Mouse (Mus musculus) embryonic facial prominence, embryonic 11.5 days (tissue): ENCODE measurements around the gene Synj1. TPM values are rescaled to one million over a fixed set of nuclear protein-coding genes. Genes with fewer than 3 reads are reported as not detected.

Source experiments
- ATAC-seq: fragments of 200-750 bp; cut with Nextera tagmentation; replicated peaks from 2 replicates; pipeline ENCODE4 v1.8.0; 2017; ENCODE audit warnings: low read depth; ENCODE audit not compliant: insufficient number of reproducible peaks, low FRiP score, low TSS enrichment
- DNase-seq: peaks from one replicate; pipeline ENCODE4 v3.0.0-alpha.2; 2015; ENCODE audit warnings: low spot score
- H3K27ac ChIP-seq: fragments of 300-500 bp; sonication (generic); replicated peaks from 2 replicates; pipeline ENCODE4 v1.5.1; 2014; ENCODE audit warnings: mild to moderate bottlenecking, low read depth, low read length, control low read depth
- H3K27me3 ChIP-seq: fragments of 300-500 bp; sonication (generic); 2 replicates; pipeline ENCODE4 v1.6.1; 2014; ENCODE audit warnings: mild to moderate bottlenecking, low read length, moderate library complexity, mixed read lengths; ENCODE audit not compliant: control insufficient read depth, insufficient read depth
- H3K36me3 ChIP-seq: fragments of 300-500 bp; sonication (generic); replicated peaks from 2 replicates; pipeline ENCODE4 v1.6.1; 2014; ENCODE audit warnings: low read depth, mild to moderate bottlenecking, low read length, moderate library complexity, mixed read lengths; ENCODE audit not compliant: control insufficient read depth, insufficient read depth
- H3K4me1 ChIP-seq: fragments of 300-500 bp; sonication (generic); 2 replicates; pipeline ENCODE4 v1.6.1; 2014; ENCODE audit warnings: low read length, mixed read lengths; ENCODE audit not compliant: control insufficient read depth, insufficient read depth
- H3K4me2 ChIP-seq: fragments of 300-500 bp; sonication (generic); 2 replicates; pipeline ENCODE4 v1.6.1; 2014; ENCODE audit warnings: low read depth, mild to moderate bottlenecking, control low read depth, low read length, moderate library complexity
- H3K4me3 ChIP-seq: fragments of 300-500 bp; sonication (generic); 2 replicates; pipeline ENCODE4 v1.5.1; 2014; ENCODE audit warnings: low read depth, low read length, control low read depth
- H3K9ac ChIP-seq: fragments of 300-500 bp; sonication (generic); replicated peaks from 2 replicates; pipeline ENCODE4 v1.6.1; 2014; ENCODE audit warnings: mild to moderate bottlenecking, control low read depth, low read length
- H3K9me3 ChIP-seq: fragments of 300-500 bp; sonication (generic); replicated peaks from 2 replicates; pipeline ENCODE4 v1.6.1; 2016; ENCODE audit warnings: mild to moderate bottlenecking, low read length, inconsistent platforms, mixed read lengths; ENCODE audit not compliant: control insufficient read depth
- WGBS: fragments of 180-500 bp; shearing (Covaris S2); extraction: QIAGEN DNeasy Blood & Tissue Kit; methylation state at CpG from one replicate; pipeline ENCODE4 v1.1.7; 2014; 5-methylcytosine and 5-hydroxymethylcytosine counted together
- polyA plus RNA-seq: library from polyadenylated mRNA; unstranded; fragments of >200 nt; fragmentation: Nextera tagmentation; extraction: Ambion mirVana; gene quantifications from 2 replicates; pipeline ENCODE4 v1.2.1, GENCODE M21; 2014

Synj1 gene
- polyA plus RNA-seq, 1 experiment from 2014 or later = 12.7 TPM

- WGBS = 80% methylated on average over 17 of the region's 17 CpGs
- no peak for DNase-seq
- Histone ChIP-seq H3K4me2 (no peak overlapping the region), H3K27ac (no peak overlapping the region), H3K27me3 (no peaks in the 10 kb centered on the region), H3K4me1 (no peaks in the 10 kb centered on the region), H3K9ac (no peak overlapping the region), H3K36me3 (no peaks in the 10 kb centered on the region), H3K9me3 (no peaks in the 10 kb centered on the region), H3K4me3 (no peak overlapping the region)
- ATAC-seq = no peak
Measured at GRCm38 (mm10) chr16:90910855-90911533, 100.1 kb downstream of the Synj1 start.

- 70% methylated on average over 7 of the region's 7 CpGs for WGBS
- H3K4me1 ChIP-seq = no peaks in the 10 kb centered on the region
- H3K9ac ChIP-seq = no peak overlapping the region
- H3K9me3 ChIP-seq = no peaks in the 10 kb centered on the region
- no peak overlapping the region for H3K4me2 ChIP-seq
- H3K36me3 ChIP-seq = no peaks in the 10 kb centered on the region
- H3K27me3 ChIP-seq = no peaks in the 10 kb centered on the region
- ATAC-seq (no peak), DNase-seq (no peak)
- H3K4me3 ChIP-seq = no peak overlapping the region
- H3K27ac ChIP-seq = no peak overlapping the region
Measured at GRCm38 (mm10) chr16:90907250-90907649, 103.9 kb downstream of the Synj1 start.

GRCm38 (mm10) chr16:90903300-90903699, 107.8 kb downstream of the Synj1 start:
- ATAC-seq = no peak

DNA sequence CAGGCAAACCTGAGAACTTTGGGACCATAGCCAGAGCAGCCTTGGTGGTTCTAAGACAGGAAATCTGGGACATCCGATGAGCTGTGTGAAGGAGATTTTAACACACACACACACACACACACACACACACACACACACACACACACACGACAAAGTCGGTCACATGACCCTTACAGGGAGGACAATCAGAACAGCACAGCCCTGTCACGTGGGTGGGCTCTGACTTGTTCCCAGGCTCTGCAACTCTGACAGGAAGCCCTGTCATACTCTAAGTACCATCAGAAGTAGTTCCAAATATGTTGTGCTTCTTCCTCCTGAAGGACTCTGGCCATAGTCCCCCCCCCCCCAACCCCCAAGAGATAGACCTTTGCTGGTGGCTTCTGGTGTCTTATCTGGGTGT, 109.7 kb downstream of the Synj1 start:
- WGBS = 71% methylated on average over 4 of the region's 4 CpGs
- Histone ChIP-seq H3K4me3 (no peak overlapping the region), H3K4me1 (no peaks in the 10 kb centered on the region), H3K36me3 (no peaks in the 10 kb centered on the region), H3K4me2 (no peak overlapping the region), H3K27ac (no peak overlapping the region), H3K9me3 (no peaks in the 10 kb centered on the region), H3K27me3 (no peaks in the 10 kb centered on the region), H3K9ac (no peak overlapping the region)
- no peak for ATAC-seq
- DNase-seq = no peak

More at GRCm38 (mm10) chr16:90903300-90903699, 107.8 kb downstream of the Synj1 start:
- DNase-seq = no peak
- H3K36me3 ChIP-seq = no peaks in the 10 kb centered on the region
- no peaks in the 10 kb centered on the region for H3K9me3 ChIP-seq
- no peak overlapping the region for H3K27ac ChIP-seq
- no peaks in the 10 kb centered on the region for H3K4me1 ChIP-seq
- H3K9ac ChIP-seq = no peak overlapping the region
- no peak overlapping the region for H3K4me3 ChIP-seq
- 21% methylated on average over 5 of the region's 5 CpGs for WGBS
- H3K4me2 ChIP-seq = no peak overlapping the region
- H3K27me3 ChIP-seq = no peaks in the 10 kb centered on the region

DNA sequence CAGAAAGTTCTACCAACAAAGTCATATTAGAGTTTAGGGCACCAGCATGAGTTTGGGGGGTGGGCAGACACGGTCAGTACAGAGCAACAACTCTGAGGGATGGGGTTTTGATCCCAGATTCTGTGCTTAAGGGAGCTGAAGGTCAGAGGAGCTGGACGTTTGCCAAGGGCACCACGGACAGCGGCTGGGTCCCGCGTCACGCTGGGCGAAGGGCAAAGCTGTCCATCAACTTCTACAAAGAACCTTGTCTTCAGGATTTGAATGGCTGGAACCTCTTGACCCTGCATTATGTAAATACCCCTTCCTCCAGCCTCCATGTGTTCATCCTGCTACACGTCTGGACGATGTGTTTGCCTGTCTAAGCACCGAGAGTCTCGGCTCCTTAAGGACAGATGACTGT, 111.6 kb downstream of the Synj1 start:
- Histone ChIP-seq H3K4me1 (no peaks in the 10 kb centered on the region), H3K27me3 (no peaks in the 10 kb centered on the region), H3K36me3 (no peaks in the 10 kb centered on the region), H3K4me3 (no peak overlapping the region), H3K9me3 (no peaks in the 10 kb centered on the region), H3K27ac (no peak overlapping the region), H3K4me2 (no peak overlapping the region), H3K9ac (no peak overlapping the region)
- 48% methylated on average over 12 of the region's 12 CpGs for WGBS
- no peak for ATAC-seq
- DNase-seq = no peak

DNA sequence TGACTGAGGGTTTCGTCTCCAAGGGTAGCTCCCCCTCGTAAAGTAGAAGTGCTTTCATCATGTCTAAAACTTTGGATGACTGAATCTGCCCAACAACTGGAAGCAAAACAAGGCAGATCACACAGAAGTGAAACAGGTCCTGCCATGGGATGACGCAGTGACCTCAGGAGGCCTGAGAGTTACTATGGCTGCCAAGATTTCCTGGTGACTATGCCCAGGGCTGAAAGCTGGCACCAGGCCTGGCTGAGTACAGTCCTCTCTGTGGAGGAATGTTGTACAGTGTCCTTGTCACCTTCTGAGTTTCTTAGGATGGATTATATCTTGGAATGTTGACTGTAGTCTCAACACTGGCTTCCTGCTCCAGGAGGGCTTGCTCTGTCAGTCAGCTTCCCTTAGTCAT, 113.5 kb downstream of the Synj1 start:
- 88% methylated on average over 3 of the region's 3 CpGs for WGBS
- no peak overlapping the region for H3K4me3 ChIP-seq
- no peaks in the 10 kb centered on the region for H3K27me3 ChIP-seq
- H3K4me1 ChIP-seq = no peaks in the 10 kb centered on the region
- H3K4me2 ChIP-seq = no peak overlapping the region
- no peak overlapping the region for H3K27ac ChIP-seq
- no peak overlapping the region for H3K9ac ChIP-seq
- H3K36me3 ChIP-seq = no peaks in the 10 kb centered on the region
- no peak for DNase-seq
- no peaks in the 10 kb centered on the region for H3K9me3 ChIP-seq
- ATAC-seq = no peak

- H3K9ac ChIP-seq = no peak overlapping the region
- ATAC-seq = no peak
- whole genome bisulfite sequencing = 65% methylated on average over 9 of the region's 9 CpGs
- no peak overlapping the region for H3K27ac ChIP-seq
- DNase-seq = peak; percentile 3
- no peaks in the 10 kb centered on the region for H3K4me1 ChIP-seq
- H3K9me3 ChIP-seq = no peaks in the 10 kb centered on the region
- no peaks in the 10 kb centered on the region for H3K36me3 ChIP-seq
- no peak overlapping the region for H3K4me3 ChIP-seq
- no peak overlapping the region for H3K4me2 ChIP-seq
- H3K27me3 ChIP-seq = no peaks in the 10 kb centered on the region
Measured at GRCm38 (mm10) chr16:90893792-90894191, 117.3 kb downstream of the Synj1 start.

- Histone ChIP-seq H3K9me3 (no peaks in the 10 kb centered on the region), H3K36me3 (no peaks in the 10 kb centered on the region), H3K4me2 (no peak overlapping the region), H3K4me3 (no peak overlapping the region), H3K27me3 (no peaks in the 10 kb centered on the region), H3K4me1 (no peaks in the 10 kb centered on the region), H3K9ac (no peak overlapping the region), H3K27ac (no peak overlapping the region)
- ATAC-seq (no peak), DNase-seq (no peak)
- 69% methylated on average over 7 of the region's 7 CpGs for WGBS
Measured at GRCm38 (mm10) chr16:90893019-90893418, 118.1 kb downstream of the Synj1 start.
